Mouse (Mus musculus): ENCODE data around the gene Timp1.

DNA sequence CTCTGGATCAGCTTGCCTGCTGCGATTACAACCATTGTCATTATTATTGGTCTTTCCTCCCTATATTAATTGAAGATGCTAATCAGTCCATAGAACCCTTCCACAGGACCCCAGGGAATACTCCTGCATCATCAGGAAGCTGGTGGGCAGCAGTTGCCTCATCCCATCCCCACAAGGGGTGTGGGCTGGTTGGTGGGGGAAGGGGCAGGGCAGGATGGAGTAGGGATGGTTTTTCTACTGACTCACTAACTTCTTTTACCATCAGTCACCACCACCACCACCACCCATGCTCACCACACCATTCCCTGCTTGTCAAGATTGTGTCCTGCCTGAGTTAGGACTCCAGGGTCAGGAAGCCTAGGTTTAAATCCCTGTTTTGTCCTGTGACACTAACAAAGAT is 763 bp upstream of the Timp1 start:
- TF ChIP-seq CTCF (IDR thresholded peaks at IDR 0.05; ENCODE audit: insufficient read depth, low read depth, low read length), result no peak
- TF ChIP-seq POLR2A (IDR thresholded peaks at IDR 0.05; ENCODE audit: insufficient read depth, low read depth, low read length), result no peak

All from olfactory bulb, adult 2 months (tissue).